Mouse (Mus musculus) layer of hippocampus, adult 8-10 months (tissue): ENCODE data around the gene Cspg4. TPM values are rescaled to one million over a fixed set of nuclear protein-coding genes. Genes with fewer than 3 reads are reported as not detected.

Experiments used
- DNase-seq, 2 experiments: peaks; one replicate each; pipeline ENCODE4 v3.0.0; 2022; ENCODE audit warnings: low spot score in 2 of 2
- total RNA-seq, 4 experiments: library from RNA; stranded (reverse); gene quantifications; 2 replicates each; pipeline ENCODE4 v1.2.4; 2022

Cspg4 gene
- total RNA-seq, 4 experiments from 2014 or later, result 17.3 to 21.8 (median 19.3) TPM

GRCm38 (mm10) chr9:56864216-56864729 is 560 bp upstream of the Cspg4 start, which contains the start of gene Odf3l1:
Gene Odf3l1 (minus strand): TSS chr9:56864679.
- no peak for DNase-seq

- no peak for DNase-seq
These were observed 1.0 kb downstream of the Cspg4 start for GRCm38 (mm10) chr9:56865673-56866400.

GRCm38 (mm10) chr9:56866430-56866829 is 1.6 kb downstream of the Cspg4 start:
- no peak for DNase-seq

- peak; percentile 62 to 69 for DNase-seq
These were observed 3.5 kb downstream of the Cspg4 start for GRCm38 (mm10) chr9:56868292-56868691.

GRCm38 (mm10) chr9:56869552-56869951 is 4.7 kb downstream of the Cspg4 start:
- peak; percentile 77 to 81 for DNase-seq

GRCm38 (mm10) chr9:56870778-56871177 is 5.9 kb downstream of the Cspg4 start:
- DNase-seq, result no peak

GRCm38 (mm10) chr9:56871191-56871590 is 6.4 kb downstream of the Cspg4 start:
- no peak for DNase-seq

- no peak for DNase-seq
These were observed 7.5 kb downstream of the Cspg4 start for GRCm38 (mm10) chr9:56872105-56872903.

- DNase-seq, result no peak
These were observed 8.3 kb downstream of the Cspg4 start for GRCm38 (mm10) chr9:56873097-56873496.

GRCm38 (mm10) chr9:56876784-56877183 is 12.0 kb downstream of the Cspg4 start:
- no peak for DNase-seq

GRCm38 (mm10) chr9:56877284-56877683 is 12.5 kb downstream of the Cspg4 start:
- no peak for DNase-seq

- no peak for DNase-seq
These were observed 16.0 kb downstream of the Cspg4 start for GRCm38 (mm10) chr9:56880790-56881189.

GRCm38 (mm10) chr9:56881539-56882082 is 16.8 kb downstream of the Cspg4 start:
- DNase-seq, result no peak

- DNase-seq, result no peak
These were observed 17.4 kb downstream of the Cspg4 start for GRCm38 (mm10) chr9:56882283-56882682.

GRCm38 (mm10) chr9:56882818-56883217 is 18.0 kb downstream of the Cspg4 start:
- no peak for DNase-seq

GRCm38 (mm10) chr9:56883470-56883869 is 18.6 kb downstream of the Cspg4 start:
- DNase-seq, result no peak

GRCm38 (mm10) chr9:56884328-56884727 is 19.5 kb downstream of the Cspg4 start:
- no peak for DNase-seq

GRCm38 (mm10) chr9:56886113-56886512 is 21.3 kb downstream of the Cspg4 start:
- no peak for DNase-seq

- no peak for DNase-seq
These were observed 21.8 kb downstream of the Cspg4 start for GRCm38 (mm10) chr9:56886601-56887000.

GRCm38 (mm10) chr9:56887581-56887980 is 22.7 kb downstream of the Cspg4 start:
- DNase-seq, result no peak

- DNase-seq, result peak; percentile 69 to 81
These were observed 25.0 kb downstream of the Cspg4 start for GRCm38 (mm10) chr9:56889817-56890216.
